Mouse (Mus musculus): ENCODE results near the gene Acp2. TPM values are rescaled to one million over a fixed set of nuclear protein-coding genes. Genes with fewer than 3 reads are reported as not detected.

The Acp2 gene
- polyA plus RNA-seq (2015; fragmentation: Nextera tagmentation; extraction: Ambion mirVana): 38.3 and 39.2 TPM in 2 replicates

- Histone ChIP-seq H3K36me3 (ENCODE audit: control insufficient read depth, insufficient read depth, low read length) (peaks cover 16% of the 10 kb centered on the region), H3K27ac (ENCODE audit: low read length) (peak within 1 kb of the TSS; percentile 89), H3K4me3 (ENCODE audit: low read depth, low read length) (peak within 1 kb of the TSS; percentile 62), H3K4me2 (ENCODE audit: low read length) (peak within 1 kb of the TSS; percentile 85), H3K27me3 (ENCODE audit: control insufficient read depth, insufficient read depth, low read depth, low read length) (no peaks in the 10 kb centered on the region), H3K4me1 (ENCODE audit: control insufficient read depth, insufficient read depth, low read length) (peaks cover 16% of the 10 kb centered on the region), H3K9ac (ENCODE audit: low read depth, low read length) (peak within 1 kb of the TSS; percentile 79), H3K9me3 (replicated peaks; ENCODE audit: control insufficient read depth, low read length, poor library complexity, severe bottlenecking) (no peaks in the 10 kb centered on the region)
- 4% methylated on average over 28 of the region's 28 CpGs for WGBS
- peak; percentile 98 for ATAC-seq
Observed at GRCm38 (mm10) chr2:91202222-91202971, at the start of gene Acp2, which contains the start of gene Nr1h3. Gene Acp2, plus strand, starts transcription at chr2:91202885. Gene Nr1h3, minus strand, starts transcription at chr2:91202834.

DNA sequence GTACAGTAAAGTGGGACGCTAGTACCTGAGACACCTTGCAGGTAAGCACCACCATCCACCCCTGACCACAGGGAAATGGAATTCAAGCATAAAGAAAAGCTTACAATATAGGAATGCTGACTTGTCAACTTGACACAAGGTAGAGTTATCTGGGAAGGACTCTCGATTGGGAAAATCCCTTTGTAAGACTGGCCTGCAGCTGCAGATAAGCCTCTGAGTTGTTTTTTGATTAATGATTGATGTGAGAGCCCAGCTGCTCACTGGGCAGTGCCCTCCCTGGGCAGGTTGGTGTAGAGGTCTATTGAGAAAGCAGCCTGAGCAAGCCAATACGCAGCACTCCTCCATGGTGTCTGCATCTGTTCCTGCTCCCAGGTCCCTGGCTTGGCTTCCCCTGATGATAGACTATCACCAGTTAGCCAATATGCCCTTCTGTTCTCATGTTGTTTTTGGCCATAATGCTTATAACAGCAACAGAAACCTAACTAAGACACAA, 49.8 kb upstream of the Acp2 start:
- 94% methylated on average over 3 of the region's 3 CpGs for WGBS
- Histone ChIP-seq H3K27me3 (ENCODE audit: control insufficient read depth, insufficient read depth, low read depth, low read length) (no peaks in the 10 kb centered on the region), H3K9me3 (replicated peaks; ENCODE audit: control insufficient read depth, low read length, poor library complexity, severe bottlenecking) (no peaks in the 10 kb centered on the region), H3K4me2 (ENCODE audit: low read length) (no peak overlapping the region), H3K4me3 (ENCODE audit: low read depth, low read length) (no peak overlapping the region), H3K27ac (ENCODE audit: low read length) (no peak overlapping the region), H3K36me3 (ENCODE audit: control insufficient read depth, insufficient read depth, low read length) (peaks cover 55% of the 10 kb centered on the region), H3K9ac (ENCODE audit: low read depth, low read length) (no peak overlapping the region), H3K4me1 (ENCODE audit: control insufficient read depth, insufficient read depth, low read length) (no peaks in the 10 kb centered on the region)
- no peak for ATAC-seq

GRCm38 (mm10) chr2:91154091-91154490, 48.6 kb upstream of the Acp2 start:
- Histone ChIP-seq H3K4me1 (ENCODE audit: control insufficient read depth, insufficient read depth, low read length) (no peaks in the 10 kb centered on the region), H3K27me3 (ENCODE audit: control insufficient read depth, insufficient read depth, low read depth, low read length) (no peaks in the 10 kb centered on the region), H3K9me3 (replicated peaks; ENCODE audit: control insufficient read depth, low read length, poor library complexity, severe bottlenecking) (no peaks in the 10 kb centered on the region), H3K27ac (ENCODE audit: low read length) (no peak overlapping the region), H3K36me3 (ENCODE audit: control insufficient read depth, insufficient read depth, low read length) (peaks cover 59% of the 10 kb centered on the region), H3K9ac (ENCODE audit: low read depth, low read length) (no peak overlapping the region), H3K4me3 (ENCODE audit: low read depth, low read length) (no peak overlapping the region), H3K4me2 (ENCODE audit: low read length) (no peak overlapping the region)
- ATAC-seq: no peak
- WGBS: 97% methylated on average over 3 of the region's 3 CpGs

- Histone ChIP-seq H3K4me3 (ENCODE audit: low read depth, low read length) (no peak overlapping the region), H3K4me1 (ENCODE audit: control insufficient read depth, insufficient read depth, low read length) (no peaks in the 10 kb centered on the region), H3K4me2 (ENCODE audit: low read length) (no peak overlapping the region), H3K9ac (ENCODE audit: low read depth, low read length) (no peak overlapping the region), H3K9me3 (replicated peaks; ENCODE audit: control insufficient read depth, low read length, poor library complexity, severe bottlenecking) (no peaks in the 10 kb centered on the region), H3K27me3 (ENCODE audit: control insufficient read depth, insufficient read depth, low read depth, low read length) (no peaks in the 10 kb centered on the region), H3K27ac (ENCODE audit: low read length) (no peak overlapping the region), H3K36me3 (ENCODE audit: control insufficient read depth, insufficient read depth, low read length) (peaks cover 67% of the 10 kb centered on the region)
- WGBS: 13% methylated on average over 6 of the region's 6 CpGs
- no peak for ATAC-seq
Observed at GRCm38 (mm10) chr2:91157002-91157752, 45.5 kb upstream of the Acp2 start.

DNA sequence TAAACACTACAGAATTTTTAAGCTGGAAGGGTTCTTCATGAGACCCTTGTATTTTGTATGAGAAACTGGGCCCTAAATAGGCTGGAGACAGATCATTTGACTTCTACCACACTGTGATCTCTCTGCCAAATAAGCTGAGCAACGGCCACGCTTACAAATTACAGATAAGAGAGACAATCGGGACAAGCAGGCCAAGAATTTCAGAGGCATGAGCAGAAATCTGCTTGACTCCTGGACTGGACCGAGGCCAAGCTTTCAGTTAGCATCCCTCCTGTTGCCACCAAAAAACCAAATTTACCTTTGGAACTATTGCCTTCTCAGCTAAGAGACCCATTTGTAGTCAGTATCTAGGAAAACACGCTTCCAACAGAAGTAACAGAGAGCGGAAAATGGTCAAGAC, 42.1 kb upstream of the Acp2 start:
- Histone ChIP-seq H3K9me3 (replicated peaks; ENCODE audit: control insufficient read depth, low read length, poor library complexity, severe bottlenecking) (no peaks in the 10 kb centered on the region), H3K27me3 (ENCODE audit: control insufficient read depth, insufficient read depth, low read depth, low read length) (no peaks in the 10 kb centered on the region), H3K4me2 (ENCODE audit: low read length) (no peak overlapping the region), H3K36me3 (ENCODE audit: control insufficient read depth, insufficient read depth, low read length) (peaks cover 60% of the 10 kb centered on the region), H3K9ac (ENCODE audit: low read depth, low read length) (no peak overlapping the region), H3K4me3 (ENCODE audit: low read depth, low read length) (no peak overlapping the region), H3K27ac (ENCODE audit: low read length) (no peak overlapping the region), H3K4me1 (ENCODE audit: control insufficient read depth, insufficient read depth, low read length) (no peaks in the 10 kb centered on the region)
- ATAC-seq: no peak
- WGBS: 94% methylated on average over 6 of the region's 6 CpGs

GRCm38 (mm10) chr2:91162952-91163351, 39.7 kb upstream of the Acp2 start:
- Histone ChIP-seq H3K27me3 (ENCODE audit: control insufficient read depth, insufficient read depth, low read depth, low read length) (no peaks in the 10 kb centered on the region), H3K4me2 (ENCODE audit: low read length) (no peak overlapping the region), H3K9me3 (replicated peaks; ENCODE audit: control insufficient read depth, low read length, poor library complexity, severe bottlenecking) (no peaks in the 10 kb centered on the region), H3K36me3 (ENCODE audit: control insufficient read depth, insufficient read depth, low read length) (peaks cover 60% of the 10 kb centered on the region), H3K4me3 (ENCODE audit: low read depth, low read length) (no peak overlapping the region), H3K27ac (ENCODE audit: low read length) (no peak overlapping the region), H3K9ac (ENCODE audit: low read depth, low read length) (no peak overlapping the region), H3K4me1 (ENCODE audit: control insufficient read depth, insufficient read depth, low read length) (no peaks in the 10 kb centered on the region)
- 91% methylated on average over 4 of the region's 4 CpGs for WGBS
- ATAC-seq: no peak

GRCm38 (mm10) chr2:91163532-91163931, 39.2 kb upstream of the Acp2 start:
- H3K9me3 ChIP-seq (replicated peaks; ENCODE audit: control insufficient read depth, low read length, poor library complexity, severe bottlenecking): no peaks in the 10 kb centered on the region
- H3K4me2 ChIP-seq (ENCODE audit: low read length): no peak overlapping the region
- H3K4me1 ChIP-seq (ENCODE audit: control insufficient read depth, insufficient read depth, low read length): no peaks in the 10 kb centered on the region
- H3K27me3 ChIP-seq (ENCODE audit: control insufficient read depth, insufficient read depth, low read depth, low read length): no peaks in the 10 kb centered on the region
- H3K9ac ChIP-seq (ENCODE audit: low read depth, low read length): no peak overlapping the region
- H3K36me3 ChIP-seq (ENCODE audit: control insufficient read depth, insufficient read depth, low read length): peaks cover 60% of the 10 kb centered on the region
- no peak overlapping the region for H3K27ac ChIP-seq (ENCODE audit: low read length)
- no peak overlapping the region for H3K4me3 ChIP-seq (ENCODE audit: low read depth, low read length)
- 96% methylated on average over 5 of the region's 5 CpGs for WGBS
- ATAC-seq: no peak

DNA sequence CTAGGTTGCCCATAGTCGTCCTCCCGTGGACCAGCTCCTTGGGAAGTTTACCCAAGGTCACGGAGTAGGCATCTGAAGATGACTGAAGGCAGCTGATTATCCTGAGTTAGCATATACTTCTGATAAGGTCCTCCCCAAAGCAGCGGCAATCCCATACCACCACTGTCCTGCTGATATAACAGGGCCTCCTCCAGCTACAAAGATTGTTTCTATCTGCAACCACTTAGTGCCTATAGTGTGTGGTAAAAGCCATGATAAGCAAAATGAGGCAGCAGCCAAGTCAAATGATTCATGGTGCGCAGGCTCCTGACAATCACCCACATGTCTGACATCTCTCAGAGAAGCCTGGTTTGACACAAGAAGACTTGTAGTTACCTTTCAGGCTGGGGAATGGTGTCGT, 37.7 kb upstream of the Acp2 start:
- Histone ChIP-seq H3K9ac (ENCODE audit: low read depth, low read length) (no peak overlapping the region), H3K36me3 (ENCODE audit: control insufficient read depth, insufficient read depth, low read length) (peaks cover 64% of the 10 kb centered on the region), H3K27ac (ENCODE audit: low read length) (no peak overlapping the region), H3K9me3 (replicated peaks; ENCODE audit: control insufficient read depth, low read length, poor library complexity, severe bottlenecking) (no peaks in the 10 kb centered on the region), H3K4me3 (ENCODE audit: low read depth, low read length) (no peak overlapping the region), H3K4me1 (ENCODE audit: control insufficient read depth, insufficient read depth, low read length) (no peaks in the 10 kb centered on the region), H3K4me2 (ENCODE audit: low read length) (no peak overlapping the region), H3K27me3 (ENCODE audit: control insufficient read depth, insufficient read depth, low read depth, low read length) (no peaks in the 10 kb centered on the region)
- 94% methylated on average over 6 of the region's 6 CpGs for WGBS
- ATAC-seq: no peak

GRCm38 (mm10) chr2:91167629-91168028, 35.1 kb upstream of the Acp2 start:
- WGBS: 81% methylated on average over 4 of the region's 4 CpGs
- Histone ChIP-seq H3K4me1 (ENCODE audit: control insufficient read depth, insufficient read depth, low read length) (no peaks in the 10 kb centered on the region), H3K36me3 (ENCODE audit: control insufficient read depth, insufficient read depth, low read length) (peaks cover 65% of the 10 kb centered on the region), H3K9ac (ENCODE audit: low read depth, low read length) (no peak overlapping the region), H3K4me3 (ENCODE audit: low read depth, low read length) (no peak overlapping the region), H3K4me2 (ENCODE audit: low read length) (no peak overlapping the region), H3K27me3 (ENCODE audit: control insufficient read depth, insufficient read depth, low read depth, low read length) (no peaks in the 10 kb centered on the region), H3K9me3 (replicated peaks; ENCODE audit: control insufficient read depth, low read length, poor library complexity, severe bottlenecking) (no peaks in the 10 kb centered on the region), H3K27ac (ENCODE audit: low read length) (no peak overlapping the region)
- no peak for ATAC-seq
